Comparison of ENCODE assay signal across 9 mouse cellular contexts in genomic region chr5:66150106-66150705, GRCm38 (mm10). TPM values are rescaled to one million over a fixed set of nuclear protein-coding genes. Genes with fewer than 3 reads are reported as not detected.
A peak's percentile ranks its signal among the peaks of the same experiment; 100 is the strongest.
DNase-seq lines count a peak whose midpoint lies in the region; ATAC-seq and TF ChIP-seq lines count a peak whose summit lies in the region.
"Had no signal": no experiment of that assay in that cellular context is flagged by ENCODE, and none has a peak within 500 bp of the region (broad histone marks: within the 10 kb centered on the region; RNA-seq: fewer than 3 reads in every experiment).

No protein-coding gene starts in this region.

- TF ChIP-seq EP300 in CH12.LX (IDR thresholded peaks at IDR 0.05; ENCODE audit: low read length) = no peak
- no peak for TF ChIP-seq EP300 in liver, embryonic 14.5 days (IDR thresholded peaks at IDR 0.05; ENCODE audit: low read depth)

- in situ Hi-C loops in CH12.LX (cut with MboI; ENCODE audit: low pct_ligation_motif_present, low pct_unique_long_range_greater_than_20kb, low sequenced_read_pairs) = no loop called here

- under 1% methylated on average over 18 of the region's 18 CpGs for WGBS in heart, embryonic 12.5 days
- WGBS in forebrain, embryonic 12.5 days = 2% methylated on average over 18 of the region's 18 CpGs
- under 1% methylated on average over 18 of the region's 18 CpGs for WGBS in liver, embryonic 14.5 days (ENCODE audit: insufficient replicate concordance)

- no peak for TF ChIP-seq POLR2A in CH12.LX (IDR thresholded peaks at IDR 0.05; ENCODE audit: low read depth, low read length)

- H3K27me3 ChIP-seq in heart, embryonic 12.5 days (replicated peaks) = peaks cover 34% of the 10 kb centered on the region
- no peaks in the 10 kb centered on the region for H3K27me3 ChIP-seq in CH12.LX (replicated peaks)
- peaks cover 66% of the 10 kb centered on the region for H3K27me3 ChIP-seq in forebrain, embryonic 12.5 days
- peaks cover 38% of the 10 kb centered on the region for H3K27me3 ChIP-seq in liver, embryonic 14.5 days (ENCODE audit: control insufficient read depth, insufficient read depth, low read length)

- no peak overlapping the region for H3K27ac ChIP-seq in heart, embryonic 12.5 days (ENCODE audit: poor library complexity, severe bottlenecking)
- peak overlapping the region; percentile 79; the same call in 1 of the 2 replicates for H3K27ac ChIP-seq in CH12.LX (ENCODE audit: insufficient read depth, low read depth)
- H3K27ac ChIP-seq in forebrain, embryonic 12.5 days = no peak overlapping the region
- H3K27ac ChIP-seq in liver, embryonic 14.5 days = no peak overlapping the region

- no peaks in the 10 kb centered on the region for H3K36me3 ChIP-seq in heart, embryonic 12.5 days
- no peaks in the 10 kb centered on the region for H3K36me3 ChIP-seq in CH12.LX (replicated peaks in 1 of 2; ENCODE audit: control insufficient read depth in 1 of 2, insufficient read depth in 1 of 2, low read length in 1 of 2)
- H3K36me3 ChIP-seq in forebrain, embryonic 12.5 days (replicated peaks) = no peaks in the 10 kb centered on the region
- no peaks in the 10 kb centered on the region for H3K36me3 ChIP-seq in liver, embryonic 14.5 days (replicated peaks; ENCODE audit: control insufficient read depth, insufficient read depth, low read depth)

- no peak for DNase-seq in heart, adult 18-20 months
- no peak for DNase-seq in CH12.LX (ENCODE audit: extremely low read depth)
- DNase-seq in liver, embryonic 14.5 days (ENCODE audit: low read depth in 3 of 3, low spot score in 3 of 3) = no peak
- DNase-seq in urinary bladder, adult 2 months (ENCODE audit: low spot score) = no peak
- DNase-seq in layer of hippocampus, adult 9-10 months (ENCODE audit: low spot score) = no peak
- no peak for DNase-seq in right cerebral cortex, postnatal 36 days (ENCODE audit: low spot score in 2 of 2)

- H3K4me1 ChIP-seq in heart, embryonic 12.5 days (replicated peaks) = peaks cover 10% of the 10 kb centered on the region
- H3K4me1 ChIP-seq in CH12.LX (ENCODE audit: control insufficient read depth in 1 of 2, insufficient read depth in 2 of 2) = peaks cover 24 to 26% of the 10 kb centered on the region in 2 experiments
- H3K4me1 ChIP-seq in forebrain, embryonic 12.5 days = peaks cover 20% of the 10 kb centered on the region
- peaks cover 0 to 1% of the 10 kb centered on the region in 2 experiments; a peak in 2 of 4 replicates for H3K4me1 ChIP-seq in liver, embryonic 14.5 days (replicated peaks; ENCODE audit: control insufficient read depth in 2 of 2, insufficient read depth in 2 of 2, low read length in 1 of 2)

- TF ChIP-seq CTCF in CH12.LX (conservative IDR thresholded peaks at IDR 0.05 in 1 of 2, IDR thresholded peaks at IDR 0.05 in 1 of 2; ENCODE audit: low read depth in 2 of 2, low read length in 2 of 2) = no peak
- TF ChIP-seq CTCF in liver, embryonic 14.5 days (IDR thresholded peaks at IDR 0.05; ENCODE audit: low read depth) = no peak

- H3K4me3 ChIP-seq in heart, embryonic 12.5 days = peak overlapping the region; percentile 56
- H3K4me3 ChIP-seq in CH12.LX (replicated peaks in 1 of 3; ENCODE audit: low read depth in 2 of 3, low read length in 2 of 3, poor library complexity in 1 of 3) = peak overlapping the region in 2 of 3 experiments; percentile 59 to 63
- H3K4me3 ChIP-seq in forebrain, embryonic 12.5 days (replicated peaks) = peak overlapping the region; percentile 44
- H3K4me3 ChIP-seq in liver, embryonic 14.5 days (ENCODE audit: insufficient read depth in 1 of 2, low read depth in 2 of 2, low read length in 2 of 2) = peak overlapping the region; percentile 37 to 52

- ATAC-seq in heart, embryonic 12.5 days (ENCODE audit: insufficient number of reproducible peaks, low FRiP score) = no peak
- ATAC-seq in forebrain, embryonic 12.5 days (ENCODE audit: low FRiP score) = no peak
- no peak for ATAC-seq in liver, embryonic 14.5 days (ENCODE audit: insufficient read depth)

- TF ChIP-seq RAD21 in CH12.LX (IDR thresholded peaks at IDR 0.05; ENCODE audit: low read depth, low read length) = no peak

- dilution Hi-C loops in CH12.LX (cut with MboI; ENCODE audit: extremely low pct_ligation_motif_present, extremely low pct_unique_long_range_greater_than_20kb, low sequenced_read_pairs) = no loop called here

- H3K9ac ChIP-seq in heart, embryonic 12.5 days = peak overlapping the region; percentile 64
- H3K9ac ChIP-seq in CH12.LX (ENCODE audit: insufficient read depth, low read depth) = peak overlapping the region; percentile 98
- H3K9ac ChIP-seq in forebrain, embryonic 12.5 days = peak overlapping the region; percentile 49
- 0 out of 2 replicates have a peak overlapping the region, but pooled peaks have one; percentile 18 for H3K9ac ChIP-seq in liver, embryonic 14.5 days (replicated peaks)

- H3K79me2 ChIP-seq in CH12.LX (replicated peaks; ENCODE audit: control insufficient read depth, extremely low read depth, insufficient read depth, poor library complexity, severe bottlenecking) = peaks cover 37% of the 10 kb centered on the region

- peak overlapping the region; percentile 98 for H3K4me2 ChIP-seq in heart, embryonic 12.5 days
- peak overlapping the region; percentile 31 for H3K4me2 ChIP-seq in CH12.LX (ENCODE audit: insufficient read depth, low read depth, poor library complexity, severe bottlenecking)
- H3K4me2 ChIP-seq in forebrain, embryonic 12.5 days = peak overlapping the region; percentile 79
- peak overlapping the region; percentile 49 for H3K4me2 ChIP-seq in liver, embryonic 14.5 days (ENCODE audit: low read depth)

- H3K9me3 ChIP-seq in heart, embryonic 12.5 days (replicated peaks) = no peaks in the 10 kb centered on the region
- no peaks in the 10 kb centered on the region for H3K9me3 ChIP-seq in CH12.LX (replicated peaks; ENCODE audit: low read length)
- no peaks in the 10 kb centered on the region for H3K9me3 ChIP-seq in forebrain, embryonic 12.5 days
- H3K9me3 ChIP-seq in liver, embryonic 14.5 days (ENCODE audit: control insufficient read depth, low read length) = no peaks in the 10 kb centered on the region

TF ChIP-seq in CH12.LX, 34 proteins besides CTCF, POLR2A, EP300 and RAD21:
- TF ChIP-seq ZMIZ1 (IDR thresholded peaks at IDR 0.05; ENCODE audit: low read depth, low read length) (no peak), MAX (IDR thresholded peaks at IDR 0.05; ENCODE audit: low read length) (no peak), GABPA (IDR thresholded peaks at IDR 0.05; ENCODE audit: insufficient replicate concordance, low read depth, low read length) (no peak), ETS1 (conservative IDR thresholded peaks at IDR 0.05; ENCODE audit: low read depth, low read length) (no peak), SIN3A (IDR thresholded peaks at IDR 0.05; ENCODE audit: low read length) (0 out of 2 replicates have a peak, but pooled peaks have one; percentile 17), UBTF (IDR thresholded peaks at IDR 0.05; ENCODE audit: low read depth, low read length) (no peak), MEF2A (IDR thresholded peaks at IDR 0.05; ENCODE audit: borderline replicate concordance, low read depth, low read length) (no peak), MXI1 (IDR thresholded peaks at IDR 0.05; ENCODE audit: low read depth, low read length) (0 out of 2 replicates have a peak, but pooled peaks have one; percentile 33), USF2 (conservative IDR thresholded peaks at IDR 0.05; ENCODE audit: low read depth, low read length) (no peak)

RNA-seq across cellular contexts. Expression of gene Rbm47, which starts 22.7 kb away (rescaled TPM):
- 2.2 and 2.4 TPM in 2 replicates for polyA plus RNA-seq in heart, embryonic 12.5 days (2016; fragmentation: Nextera tagmentation; extraction: Ambion mirVana)
- total RNA-seq in heart, adult 18-20 months (2021) = 1 to 10 TPM; 2.1 to 5.2 TPM
- total RNA-seq in CH12.LX (2012; rRNA removed) (9.2 and 11.3 TPM in 2 replicates), CH12.LX (2014; rRNA removed) (0.08 and 0.43 TPM in 2 replicates)
- polyA plus RNA-seq in CH12.LX (2012; ENCODE audit: insufficient read length, low read depth) = 0.91 and 1.1 TPM in 2 replicates
- 4.4 and 6.4 TPM in 2 replicates for polyA plus RNA-seq in forebrain, embryonic 12.5 days (2016; fragmentation: Nextera tagmentation; extraction: Ambion mirVana)
- polyA plus RNA-seq in liver, embryonic 14.5 days (2012; rRNA removed) = 3.1 and 3.5 TPM in 2 replicates
- polyA plus RNA-seq in liver, embryonic 14.5 days (2014; fragmentation: Nextera tagmentation; extraction: Ambion mirVana) = 7.7 and 9.0 TPM in 2 replicates
- polyA plus RNA-seq in urinary bladder, adult 2 months (2012; rRNA removed) = 14.2 and 16.3 TPM in 2 replicates
- total RNA-seq: MEL had no signal

Comparison
In these comparisons a context has a peak if more than half of its experiments do, and no peak if none do; other contexts are left out.
1. H3K4me2 ChIP-seq: peak in every context shown above with its lines; median percentile 98 in heart, embryonic 12.5 days; 79 in forebrain, embryonic 12.5 days; 49 in liver, embryonic 14.5 days; 31 in CH12.LX.
2. H3K9ac ChIP-seq: peak in every context shown above with its lines; median percentile 98 in CH12.LX; 64 in heart, embryonic 12.5 days; 49 in forebrain, embryonic 12.5 days; 18 in liver, embryonic 14.5 days.